ENCODE assay signal across 9 mouse cellular contexts in genomic region chr12:108766866-108767265, GRCm38 (mm10). TPM values are rescaled to one million over a fixed set of nuclear protein-coding genes. Genes with fewer than 3 reads are reported as not detected.
DNase-seq lines count a peak whose midpoint lies in the region; ATAC-seq and TF ChIP-seq lines count a peak whose summit lies in the region.
"Had no signal": no experiment of that assay in that cellular context is flagged by ENCODE, and none has a peak within 500 bp of the region (broad histone marks: within the 10 kb centered on the region; RNA-seq: fewer than 3 reads in every experiment).

No protein-coding gene starts in this region.

- no peak for DNase-seq in testis, postnatal 10 days (ENCODE audit: low spot score)
- no peak for DNase-seq in adrenal gland, adult (ENCODE audit: inconsistent age in 2 of 2, low spot score in 1 of 2)
- DNase-seq: cerebellum, adult 11-12 months had no signal

- ATAC-seq in hindbrain, embryonic 15.5 days (ENCODE audit: low FRiP score, low read depth): 0 out of 2 replicates have a peak, but pooled peaks have one; percentile 32
- no peak for ATAC-seq in hindbrain, embryonic 12.5 days (ENCODE audit: low FRiP score)
- 0 out of 2 replicates have a peak, but pooled peaks have one; percentile 23 for ATAC-seq in forebrain, embryonic 16.5 days
- no peak for ATAC-seq in erythroblast, adult 5-6 weeks (replicated peaks; ENCODE audit: low FRiP score, poor library complexity, severe bottlenecking)

- H3K27me3 ChIP-seq in hindbrain, embryonic 15.5 days: no peaks in the 10 kb centered on the region
- no peaks in the 10 kb centered on the region for H3K27me3 ChIP-seq in hindbrain, embryonic 12.5 days
- no peaks in the 10 kb centered on the region for H3K27me3 ChIP-seq in forebrain, embryonic 16.5 days (replicated peaks; ENCODE audit: control insufficient read depth, insufficient read depth, low read length)
- no peaks in the 10 kb centered on the region for H3K27me3 ChIP-seq in megakaryocyte, embryonic 14.5 days (replicated peaks)

- no peaks in the 10 kb centered on the region for H3K9me3 ChIP-seq in hindbrain, embryonic 15.5 days
- H3K9me3 ChIP-seq in hindbrain, embryonic 12.5 days (replicated peaks): no peaks in the 10 kb centered on the region
- no peaks in the 10 kb centered on the region for H3K9me3 ChIP-seq in forebrain, embryonic 16.5 days (ENCODE audit: control insufficient read depth, low read length)
- no peaks in the 10 kb centered on the region for H3K9me3 ChIP-seq in megakaryocyte, embryonic 14.5 days

- no peak for TF ChIP-seq CTCF in bone marrow macrophage, adult 2 months (IDR thresholded peaks at IDR 0.05; ENCODE audit: low read depth, low read length)

- WGBS in hindbrain, embryonic 15.5 days: 45% methylated on average over 7 of the region's 7 CpGs
- WGBS in hindbrain, embryonic 12.5 days: 58% methylated on average over 7 of the region's 7 CpGs
- WGBS in forebrain, embryonic 16.5 days: 54% methylated on average over 7 of the region's 7 CpGs

- 0 out of 2 replicates have a peak overlapping the region, but pooled peaks have one; percentile 72 for H3K27ac ChIP-seq in hindbrain, embryonic 15.5 days (replicated peaks)
- H3K27ac ChIP-seq in hindbrain, embryonic 12.5 days: no peak overlapping the region
- H3K27ac ChIP-seq in bone marrow macrophage, adult 2 months (ENCODE audit: insufficient read depth, low read depth, low read length): peak overlapping the region; percentile 96
- no peak overlapping the region for H3K27ac ChIP-seq in forebrain, embryonic 16.5 days (ENCODE audit: low read length)

- no peak overlapping the region for H3K4me3 ChIP-seq in hindbrain, embryonic 15.5 days
- H3K4me3 ChIP-seq in hindbrain, embryonic 12.5 days: no peak overlapping the region
- H3K4me3 ChIP-seq in bone marrow macrophage, adult 2 months (ENCODE audit: insufficient read depth, low read length): peak overlapping the region; percentile 73
- no peak overlapping the region for H3K4me3 ChIP-seq in forebrain, embryonic 16.5 days (replicated peaks; ENCODE audit: low read length)
- peak overlapping the region; percentile 93 for H3K4me3 ChIP-seq in megakaryocyte, embryonic 14.5 days (replicated peaks)

- peaks cover 22% of the 10 kb centered on the region for H3K4me1 ChIP-seq in hindbrain, embryonic 15.5 days (replicated peaks)
- peaks cover 15% of the 10 kb centered on the region for H3K4me1 ChIP-seq in hindbrain, embryonic 12.5 days
- H3K4me1 ChIP-seq in bone marrow macrophage, adult 2 months (ENCODE audit: control insufficient read depth, insufficient read depth, low read length): peaks cover 24% of the 10 kb centered on the region
- H3K4me1 ChIP-seq in forebrain, embryonic 16.5 days (replicated peaks; ENCODE audit: control insufficient read depth, insufficient read depth, low read length): peaks cover 9% of the 10 kb centered on the region
- peaks cover 51% of the 10 kb centered on the region for H3K4me1 ChIP-seq in megakaryocyte, embryonic 14.5 days

- H3K9ac ChIP-seq in hindbrain, embryonic 15.5 days: no peak overlapping the region
- no peak overlapping the region for H3K9ac ChIP-seq in hindbrain, embryonic 12.5 days
- no peak overlapping the region for H3K9ac ChIP-seq in forebrain, embryonic 16.5 days (replicated peaks; ENCODE audit: low read depth, low read length)

- TF ChIP-seq POLR2A in bone marrow macrophage, adult 2 months (IDR thresholded peaks at IDR 0.05; ENCODE audit: borderline replicate concordance, low read depth, low read length): no peak

- no peaks in the 10 kb centered on the region for H3K36me3 ChIP-seq in hindbrain, embryonic 15.5 days
- H3K36me3 ChIP-seq in hindbrain, embryonic 12.5 days: 0 out of 2 replicates have a peak, but pooled peaks cover 6% of the 10 kb centered on the region
- no peaks in the 10 kb centered on the region for H3K36me3 ChIP-seq in forebrain, embryonic 16.5 days (ENCODE audit: control insufficient read depth, insufficient read depth)
- peaks cover 3% of the 10 kb centered on the region for H3K36me3 ChIP-seq in megakaryocyte, embryonic 14.5 days (replicated peaks; ENCODE audit: low read length)

- H3K4me2 ChIP-seq in hindbrain, embryonic 15.5 days: peak overlapping the region; percentile 39; the same call in 1 of the 2 replicates
- H3K4me2 ChIP-seq in hindbrain, embryonic 12.5 days (replicated peaks): no peak overlapping the region
- H3K4me2 ChIP-seq in forebrain, embryonic 16.5 days (ENCODE audit: low read length): no peak overlapping the region

RNA-seq across cellular contexts. Expression of gene Yy1, which starts 25.9 kb away (rescaled TPM):
- polyA plus RNA-seq in hindbrain, embryonic 15.5 days (2015; fragmentation: Nextera tagmentation; extraction: Ambion mirVana): 13.4 and 15.1 TPM in 2 replicates
- polyA plus RNA-seq in hindbrain, embryonic 12.5 days (2016; fragmentation: Nextera tagmentation; extraction: Ambion mirVana): 16.2 and 18.3 TPM in 2 replicates
- polyA plus RNA-seq in bone marrow macrophage, adult 2 months (2012; ENCODE audit: insufficient read depth, insufficient read length, missing spikeins): 61.0 and 77.7 TPM in 2 replicates
- polyA plus RNA-seq in forebrain, embryonic 16.5 days (2015; fragmentation: Nextera tagmentation; extraction: Ambion mirVana): 14.0 and 15.3 TPM in 2 replicates
- 16.0 and 25.6 TPM in 2 replicates for polyA plus RNA-seq in megakaryocyte, embryonic 14.5 days (2012; ENCODE audit: insufficient read depth, low replicate concordance)
- 15.8 and 29.5 TPM in 2 replicates for total RNA-seq in erythroblast, adult 5-6 weeks (2015; ENCODE audit: low replicate concordance)
- total RNA-seq in erythroblast, adult 5-6 weeks (2017; ENCODE audit: low replicate concordance): 31.0 and 43.9 TPM in 2 replicates

Comparison
In these comparisons a context has a peak if more than half of its experiments do, and no peak if none do; other contexts are left out.
1. ATAC-seq: peak in hindbrain, embryonic 15.5 days (single experiment) and forebrain, embryonic 16.5 days (single experiment); none in hindbrain, embryonic 12.5 days (single experiment) and erythroblast, adult 5-6 weeks (single experiment).
2. H3K27ac ChIP-seq: peak in hindbrain, embryonic 15.5 days (single experiment) and bone marrow macrophage, adult 2 months (single experiment); none in hindbrain, embryonic 12.5 days (single experiment) and forebrain, embryonic 16.5 days (single experiment).
3. H3K4me3 ChIP-seq: peak in bone marrow macrophage, adult 2 months (single experiment) and megakaryocyte, embryonic 14.5 days (single experiment); none in hindbrain, embryonic 15.5 days (single experiment), hindbrain, embryonic 12.5 days (single experiment) and forebrain, embryonic 16.5 days (single experiment).